Mouse (Mus musculus) v-Abl transformed pro-B cells (cell line): Measurements from ENCODE around the gene Slc44a3.

Experiments used
- in situ Hi-C, 2 experiments: fragments of 400-800 bp; cut with MboI; formaldehyde crosslinking; loops; one replicate each; pipeline ENCODE4 v1.15.1; 2025; ENCODE audit not compliant: unreplicated experiment in 2 of 2

Slc44a3 gene

DNA sequence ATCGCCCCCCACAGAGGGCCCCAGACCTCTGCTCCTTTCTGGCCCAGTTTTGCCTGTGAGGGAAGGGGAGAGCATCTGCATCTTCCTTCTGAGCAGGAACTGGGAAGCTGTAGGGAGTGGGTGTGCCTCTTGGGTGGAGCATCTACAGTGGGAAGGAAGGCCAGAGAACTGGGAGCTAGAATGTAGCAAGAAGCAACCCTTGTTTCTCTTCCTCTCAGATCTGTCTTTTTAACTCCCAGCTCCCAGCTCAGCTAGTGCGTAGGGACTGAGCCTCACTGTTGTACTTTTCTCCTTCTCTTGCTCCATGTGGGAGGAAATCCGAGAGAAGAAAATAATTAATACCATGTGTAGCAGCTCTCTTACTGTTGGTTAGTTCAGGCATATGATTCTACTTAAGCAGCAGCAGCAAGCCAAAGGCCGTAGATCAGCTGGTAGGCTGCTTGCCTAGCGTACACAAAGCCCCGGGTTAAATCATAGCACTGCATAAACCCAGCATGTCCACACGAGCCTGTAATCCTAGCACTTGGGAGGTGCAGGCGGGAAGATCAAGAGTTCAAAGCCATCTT is 98.2 kb downstream of the Slc44a3 start:
- in situ Hi-C loops = loop anchor here (5.0 kb wide), 2 partner anchors 63 to 117 kb away; no protein-coding TSS in a partner anchor

DNA sequence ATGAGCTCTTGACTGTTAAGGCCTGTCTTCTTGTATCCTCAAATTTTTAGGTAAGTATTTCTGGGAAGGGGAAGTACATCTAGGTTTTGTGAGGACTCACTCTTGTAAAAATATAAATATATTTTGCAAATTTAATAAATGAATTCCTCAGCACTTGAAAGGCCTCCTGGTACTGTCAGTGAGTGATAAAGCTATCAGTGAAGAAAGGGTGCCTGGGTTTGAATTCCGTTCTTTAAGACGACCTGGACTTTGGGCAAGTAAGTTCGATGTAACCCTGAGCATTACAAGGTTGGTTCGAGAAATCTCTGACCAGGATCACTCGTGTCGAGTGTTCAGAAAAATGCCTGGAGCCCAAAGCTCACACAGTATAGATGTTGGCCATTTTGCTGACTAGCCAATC is 98.8 kb downstream of the Slc44a3 start:
- in situ Hi-C loops = loop anchor here (5.0 kb wide), 2 partner anchors 64 to 116 kb away; no protein-coding TSS in a partner anchor

DNA sequence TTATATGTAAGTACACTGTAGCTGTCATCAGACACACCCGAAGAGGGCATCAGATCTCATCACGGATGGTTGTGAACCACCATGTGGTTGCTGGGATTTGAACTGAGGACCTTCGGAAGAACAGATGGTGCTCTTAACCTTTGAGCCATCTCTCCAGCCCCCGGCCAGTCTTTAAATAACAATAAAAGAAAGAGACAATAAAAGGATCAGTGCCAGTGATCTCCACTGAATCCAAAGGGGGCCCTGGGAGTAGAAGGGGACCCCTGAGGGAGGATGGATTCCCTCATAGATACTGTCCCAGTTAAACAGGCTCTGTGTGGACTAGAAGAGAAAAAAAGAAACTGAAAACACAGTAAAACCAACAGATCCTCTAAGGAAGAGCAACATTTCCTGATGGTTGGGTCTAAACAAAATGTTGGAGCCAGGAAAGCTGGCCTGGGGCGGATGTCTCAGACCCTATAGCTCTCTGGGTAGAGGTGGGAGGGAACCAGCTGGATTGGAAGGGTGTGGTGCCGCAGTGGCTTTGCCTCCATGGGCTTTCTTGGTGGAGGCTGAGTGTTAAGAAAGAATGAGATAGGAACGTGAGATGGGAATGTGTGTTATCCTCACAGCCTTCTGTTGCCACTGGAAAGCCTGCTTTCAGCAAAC is 101.8 kb downstream of the Slc44a3 start:
- in situ Hi-C loops = loop anchor here (5.0 kb wide), 2 partner anchors 67 to 113 kb away; no protein-coding TSS in a partner anchor

DNA sequence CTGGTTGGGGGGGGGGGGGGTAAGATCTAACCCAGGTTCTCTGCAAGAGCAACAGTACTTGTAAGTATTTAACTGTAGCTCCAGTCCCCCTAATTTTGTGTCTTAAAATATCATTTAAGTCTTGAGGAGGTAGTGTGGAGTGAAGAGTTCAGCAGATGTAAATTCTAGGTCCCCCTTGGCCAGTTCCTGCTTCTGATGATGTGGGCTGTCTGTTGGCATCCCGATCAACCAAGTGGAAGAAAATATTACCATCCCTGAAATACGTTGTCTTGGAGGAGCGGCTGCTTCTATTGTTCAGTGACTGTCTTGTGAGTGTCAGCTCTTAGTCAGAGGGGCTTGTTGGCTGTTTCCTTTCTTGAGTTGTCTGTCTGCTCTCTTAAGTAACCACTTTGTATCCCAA is 102.7 kb downstream of the Slc44a3 start:
- in situ Hi-C loops = loop anchor here in 1 of 2 experiments (10.0 kb wide), 1 partner anchor 55 kb away; no protein-coding TSS in a partner anchor

DNA sequence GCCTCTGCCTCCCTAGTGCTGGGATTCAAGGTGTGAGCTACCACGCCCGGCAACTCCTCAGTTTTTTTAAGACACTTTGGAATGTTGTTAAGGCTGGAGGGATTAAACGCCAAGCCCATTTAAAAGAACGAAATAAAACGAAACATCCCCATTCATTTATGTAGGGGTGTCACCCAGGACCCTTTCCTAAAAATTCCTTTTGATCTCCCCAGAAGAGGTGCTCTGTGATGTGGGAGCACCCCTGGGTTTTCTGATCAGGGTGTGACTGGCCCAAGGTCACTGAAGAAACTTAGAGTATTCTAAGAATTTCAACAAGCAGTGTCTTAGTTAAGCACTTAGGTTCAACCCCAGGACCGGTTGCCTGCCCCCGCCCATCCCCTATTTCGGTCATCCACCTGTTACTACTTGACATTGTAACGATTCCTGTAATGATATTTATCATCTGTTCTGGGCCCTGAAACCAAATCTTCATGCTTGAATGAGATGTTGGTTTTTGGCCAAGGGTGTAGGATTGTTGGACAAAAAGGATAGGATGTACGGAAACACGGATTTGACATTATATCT is 103.4 kb downstream of the Slc44a3 start:
- in situ Hi-C loops = loop anchor here in 1 of 2 experiments (10.0 kb wide), 1 partner anchor 54 kb away; no protein-coding TSS in a partner anchor

DNA sequence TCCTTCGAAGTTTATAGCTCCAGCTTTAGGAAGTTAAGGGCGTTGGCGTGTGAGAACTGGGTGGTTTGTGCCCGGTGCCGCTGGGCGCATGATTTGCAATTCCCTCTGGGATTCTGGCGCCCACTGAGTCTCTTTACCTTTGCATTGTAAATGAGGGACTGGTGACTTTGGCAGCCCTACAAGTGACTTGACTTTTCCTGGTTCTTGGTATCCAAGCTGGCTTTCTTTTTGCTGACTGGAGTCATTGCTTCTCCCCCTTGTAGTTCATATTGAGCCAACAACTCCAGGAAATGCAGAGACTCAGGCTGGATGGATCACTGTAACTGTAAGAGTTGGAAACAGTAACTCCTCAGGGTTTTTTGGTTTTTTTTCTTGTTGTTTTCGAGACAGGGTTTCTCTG is 104.0 kb downstream of the Slc44a3 start:
- in situ Hi-C loops = loop anchor here in 1 of 2 experiments (10.0 kb wide), 1 partner anchor 53 kb away; no protein-coding TSS in a partner anchor

DNA sequence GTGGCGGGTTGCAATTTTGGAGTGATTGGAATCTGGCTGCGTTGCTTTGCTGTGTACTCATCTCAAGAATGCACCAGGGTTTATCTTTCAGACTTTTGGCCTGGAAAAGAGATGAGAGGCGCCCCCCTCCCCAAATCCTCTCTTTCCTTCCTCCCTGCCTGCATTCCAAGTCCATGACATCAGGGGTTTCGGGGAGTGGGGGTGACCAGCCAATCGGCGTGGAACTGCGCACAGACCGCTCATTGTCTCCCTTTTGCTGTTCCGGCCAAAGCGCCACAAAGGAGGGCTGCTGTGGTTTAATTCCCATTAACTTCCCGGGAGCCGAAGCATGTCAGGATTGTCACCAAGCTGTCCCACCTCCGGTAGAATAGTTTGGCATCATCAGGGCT is 104.7 kb downstream of the Slc44a3 start:
- in situ Hi-C loops = loop anchor here in 1 of 2 experiments (10.0 kb wide), 1 partner anchor 53 kb away; no protein-coding TSS in a partner anchor

DNA sequence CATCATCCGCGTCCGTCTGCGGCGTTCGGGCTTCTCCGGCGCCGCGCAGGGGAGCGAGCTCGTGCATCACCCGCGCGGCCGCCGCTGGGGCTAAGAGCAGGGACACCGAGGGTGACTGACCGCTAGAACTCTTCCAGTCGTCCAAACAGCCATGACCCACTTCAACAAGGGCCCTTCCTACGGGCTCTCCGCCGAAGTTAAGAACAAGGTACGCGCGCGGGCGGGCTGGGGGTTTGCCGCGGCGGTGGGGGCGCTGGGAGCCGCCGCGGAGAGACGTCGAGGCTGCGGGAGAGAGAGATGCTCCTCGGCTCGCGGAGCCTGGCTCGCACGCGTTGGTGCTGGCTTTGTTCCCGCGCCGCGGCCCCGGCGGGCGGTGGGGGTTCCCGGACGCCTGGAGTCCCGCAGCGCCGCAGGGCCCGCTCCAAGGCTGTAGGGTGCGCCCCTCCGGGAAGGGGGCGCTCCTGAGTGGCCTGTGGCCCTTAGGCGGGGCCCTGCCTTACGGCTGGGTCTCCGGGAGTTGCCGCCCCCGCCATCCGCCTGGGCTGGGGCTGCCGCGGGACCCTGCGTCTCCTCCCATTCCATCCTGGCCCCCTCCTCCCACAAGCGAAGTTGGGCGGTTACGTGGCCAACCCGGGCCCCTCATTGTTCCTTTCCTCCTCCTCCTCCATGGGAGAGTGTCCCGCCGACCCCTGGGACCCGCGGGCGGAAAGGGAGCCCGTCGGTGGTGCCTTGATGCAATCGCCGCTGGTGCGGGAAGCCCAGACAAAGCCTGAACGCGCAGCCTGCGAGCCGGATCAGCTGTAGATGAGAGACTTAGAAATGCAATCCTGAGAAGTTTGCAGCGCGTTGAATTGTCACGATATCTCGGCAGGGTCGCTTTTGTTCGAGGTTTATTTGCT is 105.3 kb downstream of the Slc44a3 start:
- in situ Hi-C loops = loop anchor here in 1 of 2 experiments (10.0 kb wide), 1 partner anchor 52 kb away; no protein-coding TSS in a partner anchor

DNA sequence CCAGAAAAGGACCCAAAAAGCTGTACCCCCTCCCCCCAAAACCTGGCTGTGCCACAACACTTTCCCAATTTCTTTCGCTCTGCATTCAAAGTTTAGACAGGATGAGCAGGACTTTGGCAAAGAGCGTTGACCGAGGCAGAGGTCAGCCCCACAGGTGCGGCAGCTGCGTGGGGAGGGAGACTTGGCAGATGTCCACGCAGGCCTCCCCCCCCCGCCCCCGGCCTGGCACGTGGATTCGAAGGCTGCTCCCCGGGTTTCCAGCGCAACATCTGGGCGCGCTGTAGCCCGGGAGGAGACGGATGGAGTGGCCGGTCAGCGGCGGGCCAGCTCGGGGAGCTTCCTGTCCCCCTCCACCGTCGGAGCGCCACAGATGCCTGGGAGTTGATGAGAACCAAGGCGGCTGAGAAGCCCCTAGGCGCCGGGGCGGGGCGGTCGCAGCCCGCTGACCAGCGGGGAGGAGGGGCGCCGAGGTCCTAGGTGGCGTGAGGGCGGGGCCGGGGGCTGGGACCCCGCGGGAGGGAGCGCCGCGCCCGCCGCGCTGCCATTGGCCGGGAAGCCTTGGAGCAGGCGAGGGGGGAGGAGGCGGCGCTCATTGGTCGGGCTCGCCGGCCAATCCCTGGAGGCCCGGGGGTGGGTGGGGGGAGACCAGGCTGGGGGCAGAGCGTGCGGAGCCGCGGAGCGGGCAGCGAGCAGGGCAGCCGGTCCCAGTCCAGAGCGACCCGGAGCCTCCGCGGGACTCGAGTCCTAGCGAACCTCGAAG is 106.2 kb downstream of the Slc44a3 start, which contains the start of gene Cnn3:
TSS of gene Cnn3 (plus strand) at position 637 of the 760 bp plus-strand sequence.
- in situ Hi-C loops = loop anchor here in 1 of 2 experiments (10.0 kb wide), 1 partner anchor 51 kb away; no protein-coding TSS in a partner anchor

DNA sequence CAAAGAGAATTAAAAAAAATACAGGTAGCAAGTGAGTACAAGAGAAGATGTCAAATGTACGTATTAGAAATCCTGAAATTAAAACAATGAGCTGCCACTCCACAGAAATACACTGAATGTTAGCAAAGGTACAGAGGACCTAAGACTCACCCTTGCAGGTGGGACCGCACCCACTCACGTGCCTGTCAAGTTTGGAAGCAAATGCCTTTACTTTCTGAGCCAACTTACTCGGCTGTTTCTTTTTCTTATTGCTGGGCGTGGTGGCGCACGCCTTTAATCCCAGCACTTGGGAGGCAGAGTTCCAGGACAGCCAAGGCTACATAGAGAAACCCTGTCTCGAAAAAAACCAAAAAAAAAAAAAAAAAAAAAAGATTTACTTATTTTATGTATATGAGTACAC is 109.8 kb downstream of the Slc44a3 start:
- in situ Hi-C loops = loop anchor here (5.0 to 10.0 kb wide), 2 partner anchors 35 to 48 kb away; no protein-coding TSS in a partner anchor

DNA sequence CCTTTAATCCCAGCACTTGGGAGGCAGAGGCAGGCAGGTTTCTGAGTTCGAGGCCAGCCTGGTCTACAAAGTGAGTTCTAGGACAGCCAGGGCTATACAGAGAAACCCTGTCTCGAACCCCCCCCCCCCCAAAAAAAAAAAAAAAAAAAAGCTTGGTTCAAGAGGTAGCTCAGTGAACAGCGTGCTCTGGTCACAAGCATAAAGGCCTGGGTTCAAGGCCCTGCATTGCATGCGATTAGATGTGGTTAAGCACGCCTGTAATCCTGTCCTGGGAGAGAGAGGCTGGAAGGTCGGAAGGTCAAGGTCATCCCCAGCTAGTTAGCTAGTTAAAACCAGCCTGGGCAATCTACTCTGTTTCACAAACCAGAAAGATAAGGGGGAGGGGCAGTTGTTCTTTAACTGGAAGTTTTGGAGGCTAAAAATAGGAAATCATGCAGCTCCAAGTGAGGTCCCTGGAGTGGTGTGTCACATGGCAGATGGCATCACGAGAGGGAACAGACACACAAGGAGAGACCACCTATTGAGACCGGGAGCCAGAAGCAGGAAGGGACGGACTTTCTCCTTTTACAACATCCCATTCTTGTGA is 113.3 kb downstream of the Slc44a3 start:
- in situ Hi-C loops = no loop called here

DNA sequence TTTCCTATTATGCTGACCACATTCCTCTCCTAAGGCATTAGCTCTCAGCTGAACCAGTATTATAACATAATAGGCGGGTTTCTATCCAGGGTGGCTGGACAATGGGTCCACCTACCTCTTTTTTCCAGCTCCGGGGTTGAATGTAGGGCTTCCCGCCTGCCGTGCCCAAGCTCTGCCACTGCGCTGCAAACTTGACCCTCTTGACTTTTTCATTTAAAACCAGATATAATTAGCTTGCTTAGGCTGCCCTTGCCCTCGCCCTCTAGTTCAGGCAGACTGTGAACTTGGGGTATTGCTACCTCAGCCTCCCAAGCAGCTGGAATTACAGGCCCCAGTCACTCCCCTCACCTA is 114.0 kb downstream of the Slc44a3 start:
- in situ Hi-C loops = no loop called here

DNA sequence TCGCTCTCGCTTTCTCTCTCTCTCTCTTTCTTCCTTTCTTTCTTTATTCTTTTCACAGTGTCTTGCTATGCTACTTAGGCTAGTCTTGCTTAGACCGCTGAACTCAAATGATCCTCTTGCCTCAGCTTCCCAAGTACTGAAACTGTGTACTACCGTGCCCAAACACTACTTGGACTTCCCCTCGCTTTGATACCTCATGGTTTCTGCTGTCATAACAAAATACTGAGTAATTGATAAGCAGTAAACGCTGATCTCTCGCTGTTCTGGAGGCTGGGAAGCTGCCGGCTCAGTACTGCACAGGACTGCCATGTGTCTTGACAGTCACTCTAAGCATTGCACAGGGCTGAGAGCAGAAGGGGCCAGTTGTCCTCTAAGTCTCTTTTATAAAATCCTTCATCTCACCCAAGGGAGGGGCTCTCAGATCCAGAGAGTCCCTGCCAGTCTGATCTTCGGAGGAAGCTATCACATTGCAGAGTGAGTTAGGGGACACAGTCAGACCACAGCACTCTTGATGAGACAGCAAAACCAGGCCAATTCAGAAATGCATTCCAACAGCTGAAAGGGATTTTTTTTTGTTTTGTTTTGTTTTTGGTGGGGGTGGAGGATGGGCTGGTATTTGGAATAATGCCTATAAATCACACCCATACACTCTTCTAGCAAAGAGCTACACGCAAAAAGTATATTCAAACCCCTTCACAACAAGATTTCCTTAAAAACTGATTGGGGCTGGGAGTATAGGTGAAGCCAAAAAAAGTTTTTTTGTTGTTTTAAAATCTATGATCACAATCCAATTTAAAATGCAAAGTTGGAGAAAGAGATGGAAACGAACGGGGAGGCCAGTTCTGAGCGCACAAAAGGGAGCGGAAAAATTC is 114.6 kb downstream of the Slc44a3 start:
- in situ Hi-C loops = no loop called here

DNA sequence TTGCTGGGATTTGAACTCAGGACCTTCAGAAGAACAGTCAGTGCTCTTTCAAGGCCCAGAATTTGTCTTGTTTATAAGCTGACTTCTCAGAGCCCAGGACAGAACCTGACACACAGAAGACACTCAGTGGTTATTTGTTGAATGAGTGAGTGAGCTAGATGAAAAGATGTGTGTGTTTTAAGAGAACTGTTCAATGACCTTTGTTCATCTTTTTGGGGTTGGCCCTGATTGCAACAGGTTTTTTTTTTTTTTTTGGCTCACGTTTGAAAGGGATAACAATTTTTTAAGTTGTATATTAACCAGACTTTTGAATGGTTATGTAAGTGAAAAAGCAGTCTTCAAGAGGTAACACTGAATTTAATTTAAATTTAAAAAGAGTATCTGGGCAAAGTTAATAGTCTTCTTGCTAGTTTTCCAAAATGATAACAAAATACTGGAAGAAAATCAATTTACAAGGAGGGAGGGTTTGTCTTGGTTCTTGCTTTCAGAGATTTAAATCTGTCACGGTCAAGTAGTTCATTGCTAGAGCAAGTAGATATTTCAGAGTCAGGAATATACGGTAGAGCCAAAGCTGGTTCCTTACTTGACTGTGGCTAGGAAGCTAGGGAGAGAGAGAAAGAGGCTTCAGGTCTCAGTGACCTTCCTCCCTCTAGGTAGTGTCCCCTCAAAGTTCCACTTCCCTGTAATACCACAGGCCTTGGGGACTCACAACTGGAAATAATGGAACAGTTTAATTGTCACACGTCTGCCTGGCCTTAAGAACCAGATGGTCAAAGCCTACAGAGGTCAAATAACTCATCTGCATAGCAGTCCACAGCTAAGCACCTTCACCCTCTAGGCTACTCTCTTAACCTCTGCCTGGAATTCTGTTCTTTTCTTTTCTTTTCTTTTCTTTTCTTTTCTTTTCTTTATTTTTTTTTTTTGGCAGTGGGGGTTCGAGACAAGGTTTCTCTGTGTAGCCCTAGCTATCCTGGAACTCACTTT is 115.7 kb downstream of the Slc44a3 start:
- in situ Hi-C loops = no loop called here

DNA sequence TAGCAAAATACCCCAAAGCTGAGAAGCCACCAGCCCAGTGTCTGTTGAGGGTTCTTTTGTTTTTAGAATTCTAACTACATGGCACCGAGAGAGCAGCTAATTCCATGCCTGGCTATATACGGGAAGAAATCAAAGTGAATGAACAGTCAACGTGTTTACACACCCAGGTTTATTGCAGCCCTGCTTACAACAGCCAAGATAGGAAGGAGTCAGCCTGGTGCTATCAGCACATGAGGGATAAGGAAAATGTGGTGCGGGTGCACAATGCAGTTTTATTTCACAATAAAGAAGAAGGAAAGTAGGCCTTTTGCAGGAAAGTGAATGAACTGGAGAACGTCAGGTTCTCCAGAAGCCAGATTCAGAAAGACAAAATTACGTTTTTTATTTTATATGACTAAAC is 120.8 kb downstream of the Slc44a3 start:
- in situ Hi-C loops = no loop called here
